Mouse (Mus musculus) neural tube, embryonic 11.5 days (tissue): ENCODE measurements around the gene Sdr39u1. TPM values are rescaled to one million over a fixed set of nuclear protein-coding genes. Genes with fewer than 3 reads are reported as not detected.

Source experiments
- ATAC-seq: fragments of 200-750 bp; cut with Nextera tagmentation; 2 replicates; pipeline ENCODE4 v1.8.0; 2017; ENCODE audit warnings: moderate number of reproducible peaks, mild to moderate bottlenecking, moderate TSS enrichment, moderate library complexity; ENCODE audit not compliant: insufficient read depth, low FRiP score, low TSS enrichment
- DNase-seq: peaks from one replicate; pipeline ENCODE4 v3.0.0-alpha.2; 2015; ENCODE audit warnings: low spot score
- H3K27ac ChIP-seq: fragments of 300-500 bp; sonication (generic); 2 replicates; pipeline ENCODE4 v1.5.1; 2014; ENCODE audit warnings: low read depth, mild to moderate bottlenecking, low read length
- H3K27me3 ChIP-seq: fragments of 300-500 bp; sonication (generic); 2 replicates; pipeline ENCODE4 v1.6.1; 2014; ENCODE audit warnings: mild to moderate bottlenecking, low read length, mixed read lengths; ENCODE audit not compliant: control insufficient read depth, insufficient read depth
- H3K36me3 ChIP-seq: fragments of 300-500 bp; sonication (generic); 2 replicates; pipeline ENCODE4 v1.6.1; 2014; ENCODE audit warnings: mild to moderate bottlenecking, low read length, moderate library complexity, mixed read lengths; ENCODE audit not compliant: control insufficient read depth, insufficient read depth
- H3K4me1 ChIP-seq: fragments of 300-500 bp; sonication (generic); 2 replicates; pipeline ENCODE4 v1.6.1; 2014; ENCODE audit warnings: low read length, mixed read lengths; ENCODE audit not compliant: control insufficient read depth, insufficient read depth
- H3K4me2 ChIP-seq: fragments of 300-500 bp; sonication (generic); 2 replicates; pipeline ENCODE4 v1.6.1; 2014; ENCODE audit warnings: low read depth, mild to moderate bottlenecking, moderate library complexity
- H3K4me3 ChIP-seq: fragments of 300-500 bp; sonication (generic); 2 replicates; pipeline ENCODE4 v1.5.1; 2014; ENCODE audit warnings: low read depth, low read length
- H3K9ac ChIP-seq: fragments of 300-500 bp; sonication (generic); 2 replicates; pipeline ENCODE4 v1.6.1; 2014; ENCODE audit warnings: mild to moderate bottlenecking, low read length
- H3K9me3 ChIP-seq: fragments of 300-500 bp; sonication (generic); 2 replicates; pipeline ENCODE4 v1.6.1; 2016; ENCODE audit warnings: low read length; ENCODE audit not compliant: control insufficient read depth
- WGBS: fragments of 180-500 bp; shearing (Covaris S2); extraction: QIAGEN DNeasy Blood & Tissue Kit; methylation state at CpG from one replicate; pipeline ENCODE4 v1.1.7; 2014; 5-methylcytosine and 5-hydroxymethylcytosine counted together
- polyA plus RNA-seq: library from polyadenylated mRNA; unstranded; fragments of >200 nt; fragmentation: Nextera tagmentation; extraction: Ambion mirVana; gene quantifications from 2 replicates; pipeline ENCODE4 v1.2.1, GENCODE M21; 2014

Gene Sdr39u1
- polyA plus RNA-seq, 1 experiment from 2014 or later = 52.6 TPM

DNA sequence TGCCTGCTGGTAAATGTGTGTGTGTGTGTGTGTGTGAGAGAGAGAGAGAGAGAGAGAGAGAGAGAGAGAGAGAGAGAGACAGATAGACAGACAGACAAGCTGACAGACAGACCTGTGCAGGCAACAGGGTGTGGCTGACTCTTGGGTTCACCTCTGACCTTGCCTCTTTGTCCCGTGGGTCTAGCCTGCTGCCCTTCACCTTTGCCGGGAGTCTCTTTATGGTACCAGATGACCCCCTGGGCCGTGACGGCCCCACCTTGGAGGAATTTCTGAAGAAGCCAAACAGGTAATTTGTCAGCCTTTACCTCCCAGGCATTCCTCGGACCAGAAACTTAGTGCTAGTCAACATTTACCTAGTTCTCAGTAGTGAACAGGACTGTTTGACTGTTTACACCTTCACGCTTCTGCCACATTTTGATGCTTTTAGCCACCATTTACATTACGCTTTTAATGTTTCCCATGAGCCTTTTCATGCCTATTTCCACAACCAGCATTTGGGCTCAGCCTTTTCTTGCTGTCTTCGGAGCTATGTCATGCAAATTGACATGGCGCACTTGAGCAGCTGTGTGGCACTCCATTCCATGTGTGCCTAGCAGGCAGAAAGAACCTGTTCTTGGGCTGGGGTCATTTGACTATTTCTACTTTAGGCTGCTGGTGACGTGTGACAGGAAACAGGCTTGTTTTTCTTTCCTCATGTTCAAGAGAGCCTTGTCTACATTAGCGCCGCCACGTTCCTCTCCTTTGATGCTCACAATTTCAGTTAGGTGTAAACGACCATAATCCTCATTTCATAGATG, 31.7 kb downstream of the Sdr39u1 start:
- DNase-seq = no peak
- 84% methylated on average over 14 of the region's 14 CpGs for WGBS
- Histone ChIP-seq H3K36me3 (peaks cover 29% of the 10 kb centered on the region), H3K27me3 (no peaks in the 10 kb centered on the region), H3K9me3 (no peaks in the 10 kb centered on the region), H3K9ac (no peak overlapping the region), H3K27ac (no peak overlapping the region), H3K4me2 (no peak overlapping the region), H3K4me3 (no peak overlapping the region), H3K4me1 (no peaks in the 10 kb centered on the region)
- no peak for ATAC-seq

GRCm38 (mm10) chr14:55866962-55867361, 33.1 kb downstream of the Sdr39u1 start:
- H3K4me3 ChIP-seq = no peak overlapping the region
- no peak for ATAC-seq
- no peak overlapping the region for H3K27ac ChIP-seq
- H3K9ac ChIP-seq = no peak overlapping the region
- WGBS = 42% methylated on average over 4 of the region's 4 CpGs
- H3K27me3 ChIP-seq = no peaks in the 10 kb centered on the region
- no peaks in the 10 kb centered on the region for H3K9me3 ChIP-seq
- peaks cover 31% of the 10 kb centered on the region for H3K36me3 ChIP-seq
- H3K4me2 ChIP-seq = no peak overlapping the region
- peak; percentile 74 for DNase-seq
- no peaks in the 10 kb centered on the region for H3K4me1 ChIP-seq

DNA sequence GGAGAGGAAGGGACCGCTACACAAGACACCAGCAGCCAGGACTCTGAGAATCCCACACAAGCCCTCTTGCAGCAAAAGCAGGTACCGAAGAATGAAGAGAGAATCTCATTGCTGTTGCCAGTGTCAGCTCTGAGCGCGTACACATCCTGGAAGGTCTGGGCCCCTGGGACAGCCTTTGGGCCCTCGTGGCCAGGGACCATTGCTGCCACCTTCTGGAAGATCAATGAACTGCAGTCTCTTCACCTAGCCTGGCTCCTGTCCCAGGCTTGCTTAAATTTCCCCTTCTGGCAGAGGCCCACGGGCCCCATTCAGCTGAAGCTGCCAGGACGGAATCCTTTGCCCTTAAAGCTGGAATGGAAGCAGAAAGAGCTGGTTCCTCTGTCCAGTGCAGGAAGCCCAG, 36.3 kb downstream of the Sdr39u1 start:
- Histone ChIP-seq H3K36me3 (peaks cover 14% of the 10 kb centered on the region), H3K4me3 (no peak overlapping the region), H3K4me1 (no peaks in the 10 kb centered on the region), H3K9ac (no peak overlapping the region), H3K27me3 (no peaks in the 10 kb centered on the region), H3K4me2 (no peak overlapping the region), H3K27ac (no peak overlapping the region), H3K9me3 (no peaks in the 10 kb centered on the region)
- WGBS = 39% methylated on average over 7 of the region's 7 CpGs
- DNase-seq = peak; percentile 72
- ATAC-seq = 0 out of 2 replicates have a peak, but pooled peaks have one; percentile 35

- H3K9me3 ChIP-seq = no peaks in the 10 kb centered on the region
- WGBS = 94% methylated on average over 10 of the region's 10 CpGs
Observed at GRCm38 (mm10) chr14:55862970-55863369, 37.1 kb downstream of the Sdr39u1 start.

GRCm38 (mm10) chr14:55862186-55862585, 37.9 kb downstream of the Sdr39u1 start:
- Histone ChIP-seq H3K4me2 (no peak overlapping the region), H3K27ac (no peak overlapping the region), H3K27me3 (no peaks in the 10 kb centered on the region), H3K36me3 (peaks cover 12% of the 10 kb centered on the region), H3K9ac (no peak overlapping the region), H3K4me1 (no peaks in the 10 kb centered on the region; the same call in 1 of the 2 replicates), H3K4me3 (no peak overlapping the region), H3K9me3 (no peaks in the 10 kb centered on the region)
- 89% methylated on average over 6 of the region's 6 CpGs for WGBS
- DNase-seq (no peak), ATAC-seq (no peak)

More at GRCm38 (mm10) chr14:55862970-55863369, 37.1 kb downstream of the Sdr39u1 start:
- no peak overlapping the region for H3K4me3 ChIP-seq
- no peaks in the 10 kb centered on the region for H3K27me3 ChIP-seq
- DNase-seq (no peak), ATAC-seq (no peak)
- no peaks in the 10 kb centered on the region for H3K4me1 ChIP-seq
- no peak overlapping the region for H3K9ac ChIP-seq
- H3K4me2 ChIP-seq = no peak overlapping the region
- H3K27ac ChIP-seq = no peak overlapping the region
- H3K36me3 ChIP-seq = peaks cover 12% of the 10 kb centered on the region

- Histone ChIP-seq H3K4me3 (no peak overlapping the region), H3K27me3 (no peaks in the 10 kb centered on the region), H3K27ac (no peak overlapping the region), H3K4me1 (peaks cover 25% of the 10 kb centered on the region), H3K4me2 (no peak overlapping the region), H3K36me3 (no peaks in the 10 kb centered on the region; the same call in 1 of the 2 replicates), H3K9ac (no peak overlapping the region), H3K9me3 (no peaks in the 10 kb centered on the region)
- WGBS = 72% methylated on average over 4 of the region's 4 CpGs
- DNase-seq (no peak), ATAC-seq (no peak)
Observed at GRCm38 (mm10) chr14:55857588-55857987, 42.5 kb downstream of the Sdr39u1 start.

DNA sequence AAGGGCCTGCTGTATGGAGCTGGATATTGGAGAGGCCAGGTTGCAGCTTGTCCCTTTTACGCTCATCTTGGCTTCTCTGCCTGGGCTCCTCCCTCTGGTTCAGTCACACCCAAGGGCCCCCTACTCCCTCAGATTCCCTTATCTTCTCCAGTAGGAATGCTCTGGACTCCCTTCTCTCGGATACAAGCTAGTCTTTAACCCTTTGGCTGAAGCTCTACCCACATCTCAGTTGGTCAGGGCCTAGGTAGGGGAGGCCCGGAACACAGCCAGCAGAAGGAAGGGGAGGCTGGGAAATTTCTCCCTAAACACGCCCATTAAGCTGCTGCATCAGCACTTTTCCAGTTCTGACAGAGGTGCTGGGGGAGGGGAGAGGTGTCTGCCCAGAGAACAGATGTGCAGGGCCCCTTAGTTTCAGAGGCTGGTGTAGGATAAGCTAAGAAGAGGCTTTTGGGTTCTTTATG, 45.0 kb downstream of the Sdr39u1 start:
- peak; percentile 60 for DNase-seq
- 4% methylated on average over 4 of the region's 4 CpGs for WGBS
- peak overlapping the region; percentile 84 for H3K27ac ChIP-seq
- H3K27me3 ChIP-seq = no peaks in the 10 kb centered on the region
- no peaks in the 10 kb centered on the region for H3K9me3 ChIP-seq
- peak overlapping the region; percentile 48 for H3K4me3 ChIP-seq
- peaks cover 30% of the 10 kb centered on the region for H3K4me1 ChIP-seq
- H3K36me3 ChIP-seq = no peaks in the 10 kb centered on the region
- peak overlapping the region; percentile 72 for H3K4me2 ChIP-seq
- ATAC-seq = no peak
- H3K9ac ChIP-seq = peak overlapping the region; percentile 56

GRCm38 (mm10) chr14:55854406-55855100, 45.5 kb downstream of the Sdr39u1 start:
- H3K9me3 ChIP-seq = no peaks in the 10 kb centered on the region
- H3K4me1 ChIP-seq = peaks cover 30% of the 10 kb centered on the region
- DNase-seq (peak; percentile 42), ATAC-seq (peak; percentile 29; the same call in 1 of the 2 replicates)
- peak overlapping the region; percentile 84 for H3K27ac ChIP-seq
- peak overlapping the region; percentile 72 for H3K4me2 ChIP-seq
- peak overlapping the region; percentile 48 for H3K4me3 ChIP-seq
- H3K27me3 ChIP-seq = no peaks in the 10 kb centered on the region
- H3K9ac ChIP-seq = peak overlapping the region; percentile 56
- H3K36me3 ChIP-seq = no peaks in the 10 kb centered on the region
- 1% methylated on average over 9 of the region's 9 CpGs for WGBS
